Mouse (Mus musculus) stomach, embryonic 14.5 days (tissue): ENCODE data around the gene Khsrp. TPM values are rescaled to one million over a fixed set of nuclear protein-coding genes. Genes with fewer than 3 reads are reported as not detected.
A peak's percentile ranks its signal among the peaks of the same experiment; 100 is the strongest.

Experiments used
- ATAC-seq: fragments of 200-750 bp; cut with Nextera tagmentation; 2 replicates; pipeline ENCODE4 v1.8.0; 2017; ENCODE audit warnings: low read depth, moderate TSS enrichment; ENCODE audit not compliant: insufficient number of reproducible peaks, insufficient read depth, low FRiP score
- H3K27ac ChIP-seq: fragments of 300-500 bp; sonication (generic); 2 replicates; pipeline ENCODE4 v1.5.1; 2014; ENCODE audit warnings: mild to moderate bottlenecking, low read length, moderate library complexity, mixed read lengths
- H3K27me3 ChIP-seq: fragments of 300-500 bp; sonication (generic); 2 replicates; pipeline ENCODE4 v1.6.1; 2014; ENCODE audit warnings: low read length, control low read depth, mixed read lengths; ENCODE audit not compliant: control insufficient read depth, insufficient read depth
- H3K36me3 ChIP-seq: fragments of 300-500 bp; sonication (generic); 2 replicates; pipeline ENCODE4 v1.6.1; 2014; ENCODE audit warnings: mild to moderate bottlenecking, control low read depth, low read length, moderate library complexity, mixed read lengths; ENCODE audit not compliant: control insufficient read depth, insufficient read depth
- H3K4me1 ChIP-seq: fragments of 300-500 bp; sonication (generic); 2 replicates; pipeline ENCODE4 v1.6.1; 2014; ENCODE audit warnings: low read length, control low read depth, mixed read lengths; ENCODE audit not compliant: control insufficient read depth, insufficient read depth
- H3K4me2 ChIP-seq: fragments of 300-500 bp; sonication (generic); replicated peaks from 2 replicates; pipeline ENCODE4 v1.6.1; 2014; ENCODE audit warnings: low read depth, low read length, control low read depth
- H3K4me3 ChIP-seq: fragments of 300-500 bp; sonication (generic); 2 replicates; pipeline ENCODE4 v1.5.1; 2014; ENCODE audit warnings: low read depth, low read length, control low read depth
- H3K9ac ChIP-seq: fragments of 300-500 bp; sonication (generic); replicated peaks from 2 replicates; pipeline ENCODE4 v1.6.1; 2014; ENCODE audit warnings: low read depth, mild to moderate bottlenecking, control low read depth, low read length, moderate library complexity, mixed read lengths
- H3K9me3 ChIP-seq: fragments of 300-500 bp; sonication (generic); 2 replicates; pipeline ENCODE4 v1.6.1; 2016; ENCODE audit warnings: low read depth, low read length, control low read depth; ENCODE audit not compliant: control insufficient read depth
- WGBS: fragments of 180-500 bp; shearing (Covaris S2); extraction: QIAGEN DNeasy Blood & Tissue Kit; methylation state at CpG from one replicate; pipeline ENCODE4 v1.1.7; 2014; 5-methylcytosine and 5-hydroxymethylcytosine counted together
- polyA plus RNA-seq: library from polyadenylated mRNA; unstranded; fragments of >200 nt; fragmentation: Nextera tagmentation; extraction: Ambion mirVana; gene quantifications from 2 replicates; pipeline ENCODE4 v1.2.1, GENCODE M21; 2014

Gene Khsrp
- polyA plus RNA-seq, 1 experiment from 2014 or later: 45.8 TPM

GRCm38 (mm10) chr17:57048816-57049215, 17.5 kb upstream of the Khsrp start:
- 95% methylated on average over 3 of the region's 3 CpGs for whole genome bisulfite sequencing

GRCm38 (mm10) chr17:57047406-57047805, 16.1 kb upstream of the Khsrp start:
- H3K9me3 ChIP-seq: no peaks in the 10 kb centered on the region
- H3K27me3 ChIP-seq: no peaks in the 10 kb centered on the region
- peak; percentile 49; the same call in 1 of the 2 replicates for ATAC-seq
- H3K4me1 ChIP-seq: no peaks in the 10 kb centered on the region
- 37% methylated on average over 5 of the region's 5 CpGs for WGBS
- peaks cover 8% of the 10 kb centered on the region; the same call in 1 of the 2 replicates for H3K36me3 ChIP-seq
- no peak overlapping the region for H3K4me3 ChIP-seq
- H3K27ac ChIP-seq: no peak overlapping the region
- no peak overlapping the region for H3K9ac ChIP-seq
- no peak overlapping the region for H3K4me2 ChIP-seq

More at GRCm38 (mm10) chr17:57048816-57049215, 17.5 kb upstream of the Khsrp start:
- Histone ChIP-seq H3K27ac (no peak overlapping the region), H3K9ac (no peak overlapping the region), H3K4me1 (no peaks in the 10 kb centered on the region), H3K9me3 (no peaks in the 10 kb centered on the region), H3K4me3 (no peak overlapping the region), H3K27me3 (no peaks in the 10 kb centered on the region), H3K36me3 (peaks cover 15% of the 10 kb centered on the region; the same call in 1 of the 2 replicates), H3K4me2 (no peak overlapping the region)
- ATAC-seq: no peak

GRCm38 (mm10) chr17:57041554-57041953, 10.2 kb upstream of the Khsrp start, which contains the start of gene Slc25a41:
Gene Slc25a41 (minus strand): TSS chr17:57041654.
- no peaks in the 10 kb centered on the region for H3K4me1 ChIP-seq
- ATAC-seq: no peak
- no peak within 1 kb of the TSS for H3K4me2 ChIP-seq
- peaks cover 4% of the 10 kb centered on the region; the same call in 1 of the 2 replicates for H3K36me3 ChIP-seq
- H3K9me3 ChIP-seq: no peaks in the 10 kb centered on the region
- no peak within 1 kb of the TSS for H3K27ac ChIP-seq
- H3K27me3 ChIP-seq: no peaks in the 10 kb centered on the region
- no peak within 1 kb of the TSS for H3K9ac ChIP-seq
- H3K4me3 ChIP-seq: no peak within 1 kb of the TSS
- 69% methylated on average over 8 of the region's 8 CpGs for WGBS

GRCm38 (mm10) chr17:57038978-57039377, 7.7 kb upstream of the Khsrp start:
- Histone ChIP-seq H3K9me3 (no peaks in the 10 kb centered on the region), H3K36me3 (no peaks in the 10 kb centered on the region), H3K4me3 (no peak overlapping the region), H3K9ac (no peak overlapping the region), H3K27me3 (no peaks in the 10 kb centered on the region), H3K4me1 (no peaks in the 10 kb centered on the region), H3K4me2 (no peak overlapping the region), H3K27ac (no peak overlapping the region)
- 41% methylated on average over 8 of the region's 8 CpGs for WGBS
- ATAC-seq: no peak

- H3K9ac ChIP-seq: no peak overlapping the region
These were observed 1.5 kb upstream of the Khsrp start for GRCm38 (mm10) chr17:57032854-57033253.

GRCm38 (mm10) chr17:57031661-57032420, 519 bp upstream of the Khsrp start:
- Histone ChIP-seq H3K27ac (peak overlapping the region; percentile 86), H3K4me1 (peaks cover 8% of the 10 kb centered on the region; the same call in 1 of the 2 replicates), H3K36me3 (peaks cover 19% of the 10 kb centered on the region), H3K27me3 (no peaks in the 10 kb centered on the region), H3K9ac (peak overlapping the region; percentile 29; the same call in 1 of the 2 replicates), H3K4me2 (peak overlapping the region; percentile 52), H3K9me3 (no peaks in the 10 kb centered on the region), H3K4me3 (peak overlapping the region; percentile 35)
- WGBS: under 1% methylated on average over 38 of the region's 38 CpGs
- ATAC-seq: peak; percentile 96

More at GRCm38 (mm10) chr17:57032854-57033253, 1.5 kb upstream of the Khsrp start:
- no peak overlapping the region; the same call in 1 of the 2 replicates for H3K4me3 ChIP-seq
- H3K27me3 ChIP-seq: no peaks in the 10 kb centered on the region
- peak overlapping the region; percentile 52; the same call in 1 of the 2 replicates for H3K4me2 ChIP-seq
- H3K4me1 ChIP-seq: peaks cover 8% of the 10 kb centered on the region; the same call in 1 of the 2 replicates
- H3K36me3 ChIP-seq: peaks cover 9% of the 10 kb centered on the region
- ATAC-seq: no peak
- H3K9me3 ChIP-seq: no peaks in the 10 kb centered on the region
- H3K27ac ChIP-seq: no peak overlapping the region
- 81% methylated on average over 4 of the region's 4 CpGs for WGBS

- Histone ChIP-seq H3K4me1 (peaks cover 8% of the 10 kb centered on the region; the same call in 1 of the 2 replicates), H3K4me3 (peak overlapping the region; percentile 76), H3K4me2 (peak overlapping the region; percentile 96), H3K27me3 (no peaks in the 10 kb centered on the region), H3K9me3 (no peaks in the 10 kb centered on the region), H3K36me3 (peaks cover 40% of the 10 kb centered on the region), H3K27ac (no peak overlapping the region), H3K9ac (peak overlapping the region; percentile 99; the same call in 1 of the 2 replicates)
- ATAC-seq: no peak
- 32% methylated on average over 8 of the region's 8 CpGs for WGBS
These were observed 1.6 kb downstream of the Khsrp start for GRCm38 (mm10) chr17:57029691-57030090.

GRCm38 (mm10) chr17:57027471-57027870, 3.9 kb downstream of the Khsrp start:
- WGBS: 90% methylated on average over 4 of the region's 4 CpGs
- peaks cover 62% of the 10 kb centered on the region for H3K36me3 ChIP-seq
- no peak overlapping the region for H3K4me3 ChIP-seq
- H3K4me1 ChIP-seq: peaks cover 8% of the 10 kb centered on the region; the same call in 1 of the 2 replicates
- no peak overlapping the region for H3K27ac ChIP-seq
- no peaks in the 10 kb centered on the region for H3K9me3 ChIP-seq
- H3K27me3 ChIP-seq: no peaks in the 10 kb centered on the region
- H3K4me2 ChIP-seq: no peak overlapping the region
- no peak overlapping the region for H3K9ac ChIP-seq
- no peak for ATAC-seq
